Mouse (Mus musculus) cortical plate, adult 2 months (tissue): ENCODE measurements around the gene Camta2.
A peak's percentile ranks its signal among the peaks of the same experiment; 100 is the strongest.

Source experiments
- CTCF ChIP-seq: fragments of 200-500 bp; IDR thresholded peaks from 2 replicates; pipeline ENCODE4 v1.5.1; 2011; ENCODE audit warnings: mild to moderate bottlenecking, control low read depth, low read length; ENCODE audit not compliant: insufficient read depth; ENCODE audit errors: extremely low read depth
- POLR2A ChIP-seq: fragments of 200-500 bp; IDR thresholded peaks from 2 replicates; pipeline ENCODE4 v1.6.1; 2011; ENCODE audit warnings: mild to moderate bottlenecking, low read length, control low read depth; ENCODE audit not compliant: insufficient read depth; ENCODE audit errors: extremely low read depth

DNA sequence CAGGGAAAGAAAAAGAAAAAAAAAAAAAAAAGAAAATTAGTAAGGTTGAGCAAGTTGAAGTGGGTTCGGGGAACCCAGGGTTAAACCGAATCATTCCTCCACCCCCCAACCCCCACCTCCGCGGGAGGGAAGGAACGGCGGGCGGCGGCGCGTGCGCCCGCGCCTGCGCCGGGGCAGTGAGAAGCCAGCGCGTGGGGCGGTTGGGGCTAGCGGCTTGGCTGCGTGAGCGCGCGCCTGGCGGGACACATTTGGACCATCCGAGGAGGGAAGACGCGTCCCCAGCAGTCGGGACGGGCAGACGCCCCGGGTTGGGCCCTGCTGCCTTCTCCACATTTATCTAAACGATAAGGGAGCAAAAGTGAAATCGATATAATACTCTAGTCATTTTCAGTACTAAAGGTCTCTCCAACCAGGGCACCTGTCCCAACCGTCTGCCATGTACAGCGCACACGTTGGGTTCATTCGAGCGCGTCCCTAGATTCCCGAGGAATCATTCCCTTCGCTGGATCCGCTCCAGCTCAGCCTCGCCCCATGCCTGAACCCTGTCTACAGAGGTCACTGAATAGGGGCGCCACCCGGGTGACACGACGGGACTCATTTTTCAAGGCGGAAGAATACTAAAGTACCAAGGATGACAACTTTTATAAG, 32.9 kb downstream of the Camta2 start:
- TF ChIP-seq POLR2A (0 out of 2 replicates have a peak, but pooled peaks have one; percentile 30), CTCF (no peak)
